Mouse (Mus musculus): ENCODE results near the gene Pot1a. TPM values are rescaled to one million over a fixed set of nuclear protein-coding genes. Genes with fewer than 3 reads are reported as not detected.

Pot1a gene
- polyA plus RNA-seq (2015; fragmentation: Illumina TruSeq; extraction: RNeasy Lipid Tissue Mini Kit (QIAGEN cat#74804); ENCODE audit: insufficient read depth, low read depth, low replicate concordance) = 2.4 TPM

DNA sequence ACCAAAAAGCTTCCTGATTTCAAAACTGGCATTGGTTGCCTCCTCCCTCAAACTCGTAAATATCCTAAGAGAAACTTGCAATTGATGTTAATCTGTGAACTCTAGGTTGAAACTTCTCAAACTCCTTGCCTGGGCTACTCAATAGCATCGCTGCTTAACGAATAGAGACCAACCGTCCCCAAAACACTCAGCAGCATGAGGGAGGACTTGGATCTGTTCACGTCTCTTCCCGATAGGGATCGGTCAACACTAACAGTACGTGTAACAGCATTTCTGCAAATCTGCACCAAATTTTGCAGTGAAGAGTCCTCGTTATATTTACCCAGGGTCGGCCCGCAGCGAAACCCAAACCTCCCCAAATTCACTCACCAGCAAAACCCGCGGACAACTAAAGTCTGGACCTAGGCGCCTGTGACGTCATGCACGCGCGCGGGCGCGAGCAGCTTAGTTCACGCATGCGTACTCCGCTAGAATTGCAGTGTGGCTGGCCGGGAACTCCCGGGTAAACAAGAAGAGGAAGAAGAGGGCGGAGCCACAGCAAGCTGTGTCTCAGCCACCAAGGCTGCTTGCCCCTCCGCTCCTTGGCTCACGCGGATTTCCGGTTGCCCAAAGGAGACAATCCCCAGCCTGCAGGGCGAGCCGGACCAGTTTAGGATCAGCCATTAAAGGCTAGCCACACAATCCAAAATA is at the start of gene Pot1a:
Gene Pot1a, minus strand, starts transcription at position 441 of the 690 bp plus-strand sequence.

Other genes starting within 250 kb of the Pot1a start
- gene Gpr37, start 118.5 kb downstream of the Pot1a start, polyA plus RNA-seq (2015; fragmentation: Illumina TruSeq; extraction: RNeasy Lipid Tissue Mini Kit (QIAGEN cat#74804); ENCODE audit: insufficient read depth, low read depth, low replicate concordance) = not detected